Mouse (Mus musculus): ENCODE measurements at regions not wholly inside any gene's neighbourhood (a gene's known extent, or its start where the extent isn't known, plus 50 kb on each side); places are given as distances from the start of the nearest gene placed in this dataset.
A peak's percentile ranks its signal among the peaks of the same experiment; 100 is the strongest.

GRCm38 (mm10) chr1:41810318-41810964, 885.1 kb upstream of the Pou3f3 start:
- DNase-seq = peak; percentile 37 to 64

- DNase-seq = no peak
These were observed 884.4 kb upstream of the Pou3f3 start for GRCm38 (mm10) chr1:41811130-41811529.

- DNase-seq = no peak
These were observed 883.5 kb upstream of the Pou3f3 start for GRCm38 (mm10) chr1:41812071-41812470.

GRCm38 (mm10) chr1:41814032-41815005, 881.2 kb upstream of the Pou3f3 start:
- no peak for DNase-seq

- DNase-seq = no peak
These were observed 880.5 kb upstream of the Pou3f3 start for GRCm38 (mm10) chr1:41815021-41815420.

- DNase-seq = no peak
These were observed 872.8 kb upstream of the Pou3f3 start for GRCm38 (mm10) chr1:41822742-41823141.

- DNase-seq = no peak
These were observed 870.3 kb upstream of the Pou3f3 start for GRCm38 (mm10) chr1:41825223-41825622.

GRCm38 (mm10) chr1:41831641-41832040, 863.9 kb upstream of the Pou3f3 start:
- no peak for DNase-seq
